In genomic region chr7:37421704-37422103, GRCm38 (mm10) we compare ENCODE assay signal across 15 mouse cellular contexts.
DNase-seq lines count a peak whose midpoint lies in the region; ATAC-seq and TF ChIP-seq lines count a peak whose summit lies in the region.
"Had no signal": no experiment of that assay in that cellular context is flagged by ENCODE, and none has a peak within 500 bp of the region (broad histone marks: within the 10 kb centered on the region; RNA-seq: fewer than 3 reads in every experiment).

No protein-coding gene starts in this region.

- H3K4me2 ChIP-seq in lung, embryonic 14.5 days, result no peak overlapping the region
- H3K4me2 ChIP-seq: limb, embryonic 15.5 days; midbrain, embryonic 11.5 days; neural tube, embryonic 15.5 days had no signal

- intact Hi-C loops in heart, postnatal 10 days (cut with DNase I), result no loop called here
- intact Hi-C loops in heart, postnatal 25 days (cut with DNase I), result no loop called here

- no peaks in the 10 kb centered on the region for H3K9me3 ChIP-seq in lung, embryonic 14.5 days (ENCODE audit: low read depth, low read length)
- H3K9me3 ChIP-seq: limb, embryonic 15.5 days; neural tube, embryonic 15.5 days had no signal

- H3K4me3 ChIP-seq in lung, embryonic 14.5 days (ENCODE audit: low read depth, low read length), result no peak overlapping the region
- H3K4me3 ChIP-seq: limb, embryonic 15.5 days; neural tube, embryonic 15.5 days had no signal

- no peak overlapping the region for H3K9ac ChIP-seq in lung, embryonic 14.5 days
- H3K9ac ChIP-seq: limb, embryonic 15.5 days; liver, postnatal 0 days; neural tube, embryonic 15.5 days had no signal

- WGBS in lung, embryonic 14.5 days, result 73% methylated on average over 10 of the region's 10 CpGs

- no peak overlapping the region for H3K27ac ChIP-seq in lung, embryonic 14.5 days (ENCODE audit: low read depth)
- H3K27ac ChIP-seq: limb, embryonic 15.5 days; neural tube, embryonic 15.5 days had no signal

- no peaks in the 10 kb centered on the region for H3K27me3 ChIP-seq in lung, embryonic 14.5 days (ENCODE audit: insufficient read depth, low read length)
- H3K27me3 ChIP-seq: limb, embryonic 15.5 days; neural tube, embryonic 15.5 days had no signal

- no peaks in the 10 kb centered on the region for H3K36me3 ChIP-seq in lung, embryonic 14.5 days (ENCODE audit: insufficient read depth)
- H3K36me3 ChIP-seq: limb, embryonic 15.5 days; neural tube, embryonic 15.5 days had no signal

- no peak for ATAC-seq in lung, embryonic 14.5 days (ENCODE audit: insufficient read depth)
- ATAC-seq: liver, postnatal 0 days had no signal

- no peaks in the 10 kb centered on the region for H3K4me1 ChIP-seq in lung, embryonic 14.5 days (ENCODE audit: insufficient read depth)
- H3K4me1 ChIP-seq: limb, embryonic 15.5 days; neural tube, embryonic 15.5 days had no signal

- DNase-seq in embryo, embryonic 10 days (ENCODE audit: low spot score), result peak; percentile 23
- DNase-seq in embryo, embryonic 10.5 days (ENCODE audit: low spot score), result no peak
- DNase-seq in heart, postnatal 10 days, result peak; percentile 4 to 15
- no peak for DNase-seq in heart, postnatal 25 days (ENCODE audit: low spot score)
- DNase-seq in lung, embryonic 14.5 days, result peak; percentile 22
- no peak for DNase-seq in lung, postnatal 25 days (ENCODE audit: low spot score)
- DNase-seq in brain, adult 2 months (ENCODE audit: low read depth, low spot score), result peak; percentile 28
- DNase-seq in cerebellum, adult 9-11 months, result no peak
- DNase-seq: adrenal gland, postnatal 36 days; gastrocnemius, postnatal 36 days; layer of hippocampus, adult 9-11 months; liver, postnatal 0 days had no signal

- TF ChIP-seq CTCF in lung, embryonic 14.5 days (IDR thresholded peaks at IDR 0.05; ENCODE audit: low read depth), result peak; percentile 43

Comparison
In these comparisons a context has a peak if more than half of its experiments do, and no peak if none do; other contexts are left out.
1. DNase-seq: peak in embryo, embryonic 10 days (single experiment), heart, postnatal 10 days (2 of 2), lung, embryonic 14.5 days (single experiment) and brain, adult 2 months (single experiment); none in embryo, embryonic 10.5 days (single experiment), heart, postnatal 25 days (single experiment), lung, postnatal 25 days (single experiment) and cerebellum, adult 9-11 months (single experiment).